Mouse (Mus musculus) megakaryocyte-erythroid progenitor cell, adult 5-6 weeks (primary cell): Measurements from ENCODE around the gene Matk. TPM values are rescaled to one million over a fixed set of nuclear protein-coding genes. Genes with fewer than 3 reads are reported as not detected.

Source experiments
- ATAC-seq: replicated peaks from 2 replicates; pipeline ENCODE4 v1.8.0; 2016; ENCODE audit warnings: mild to moderate bottlenecking, inconsistent platforms; ENCODE audit not compliant: severe bottlenecking, poor library complexity, low FRiP score, low TSS enrichment
- total RNA-seq, 2 experiments: library from RNA; stranded (forward) in 1 of 2; stranded (reverse) in 1 of 2; fragments of 200-1000, 215-1000 nt in 1 of 2; fragments of >200 nt in 1 of 2; fragmentation: Nextera tagmentation in 1 of 2; gene quantifications; 2 replicates each; pipeline ENCODE4 v1.2.3; 2014 to 2017

Gene Matk
- total RNA-seq, 2 experiments from 2014 or later: 5.5 to 9.8 TPM

DNA sequence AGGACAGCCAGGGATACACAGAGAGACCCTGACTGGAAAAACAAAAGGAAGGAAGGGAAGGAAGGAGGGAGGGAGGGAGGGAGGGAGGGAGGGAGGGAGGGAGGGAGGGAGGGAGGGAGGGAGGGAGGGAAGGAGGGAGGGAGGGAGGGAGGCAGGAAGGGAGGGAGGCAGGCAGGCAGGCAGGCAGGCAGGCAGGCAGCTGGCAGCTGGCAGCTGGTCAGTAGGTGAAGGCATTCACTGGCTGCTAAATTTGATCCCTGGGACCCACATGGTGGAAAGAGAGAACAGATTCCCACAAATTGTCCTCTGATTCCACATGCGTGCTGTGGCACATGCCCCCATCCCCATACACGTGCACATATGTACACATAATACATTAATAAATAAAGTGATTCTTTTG is 14.1 kb upstream of the Matk start:
- no peak for ATAC-seq

- no peak for ATAC-seq
Observed at GRCm38 (mm10) chr10:81240876-81241275, 11.9 kb upstream of the Matk start.

DNA sequence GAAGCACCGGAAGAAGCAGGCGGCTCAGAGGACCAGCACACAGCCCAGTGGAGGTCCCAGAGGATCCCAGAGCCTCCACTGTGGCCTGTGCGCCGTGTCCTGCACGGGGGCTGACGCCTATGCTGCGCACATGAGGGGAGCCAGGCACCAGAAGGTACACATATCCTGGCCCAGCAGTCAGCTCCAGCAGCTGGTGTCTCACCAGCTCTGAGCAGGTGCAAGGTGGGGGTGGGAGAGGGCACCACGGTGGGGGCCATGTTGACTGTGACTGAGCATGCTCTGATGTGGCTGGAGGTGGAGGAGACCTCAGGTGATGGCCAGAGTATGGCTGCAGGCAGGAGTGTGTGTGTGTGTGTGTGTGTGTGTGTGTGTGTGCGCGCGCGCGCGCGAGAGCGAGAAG is 10.7 kb upstream of the Matk start:
- no peak for ATAC-seq

- no peak for ATAC-seq
Observed at GRCm38 (mm10) chr10:81244146-81244545, 8.6 kb upstream of the Matk start.

- peak; percentile 78 for ATAC-seq
Observed at GRCm38 (mm10) chr10:81244595-81244994, 8.1 kb upstream of the Matk start.

GRCm38 (mm10) chr10:81245166-81245565 is 7.6 kb upstream of the Matk start:
- no peak for ATAC-seq

DNA sequence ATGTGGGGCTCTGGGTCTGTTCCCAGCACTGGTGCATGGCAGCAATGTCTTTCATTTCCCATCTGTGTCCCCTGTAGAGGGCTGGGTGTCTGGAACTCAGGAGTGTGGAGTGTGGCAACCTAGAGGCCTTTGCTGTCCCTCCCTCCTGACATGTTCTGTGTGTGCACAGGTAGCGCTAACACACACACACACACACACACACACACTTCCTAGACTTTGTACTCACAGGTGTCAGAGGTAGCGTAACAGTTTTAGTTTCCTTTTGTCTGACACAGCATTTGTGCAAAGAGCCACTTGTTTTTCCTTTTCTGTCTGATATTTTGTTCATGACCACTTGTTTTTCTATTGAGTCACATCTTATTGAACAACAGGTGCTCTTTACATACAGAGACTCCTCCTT is 4.9 kb upstream of the Matk start:
- ATAC-seq: no peak

DNA sequence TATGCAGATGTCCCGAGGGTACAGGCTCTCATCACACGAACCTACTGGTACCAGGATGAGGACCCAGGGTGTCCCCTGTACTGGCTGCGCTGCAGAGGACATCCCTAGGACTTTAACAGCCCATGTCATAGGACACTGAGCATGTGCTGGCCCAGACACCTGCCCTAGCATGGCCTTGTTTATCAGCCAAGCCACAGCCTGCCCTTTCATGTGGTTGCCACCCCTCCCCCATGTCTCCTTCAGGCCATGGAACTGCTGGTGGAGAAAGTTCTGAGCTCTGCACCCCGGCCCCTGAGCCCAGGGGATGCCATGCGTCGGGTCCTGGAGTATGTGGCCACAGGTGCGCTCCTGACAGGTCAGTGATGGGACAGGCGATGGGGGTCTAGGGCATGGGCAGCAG is 3.3 kb upstream of the Matk start:
- ATAC-seq: no peak

- no peak for ATAC-seq
Observed at GRCm38 (mm10) chr10:81254886-81255285, 2.2 kb downstream of the Matk start.

- ATAC-seq: no peak
Observed at GRCm38 (mm10) chr10:81257158-81258039, 4.7 kb downstream of the Matk start.

GRCm38 (mm10) chr10:81259225-81259884 is 6.6 kb downstream of the Matk start:
- ATAC-seq: no peak

GRCm38 (mm10) chr10:81261025-81261424 is 8.3 kb downstream of the Matk start:
- no peak for ATAC-seq

DNA sequence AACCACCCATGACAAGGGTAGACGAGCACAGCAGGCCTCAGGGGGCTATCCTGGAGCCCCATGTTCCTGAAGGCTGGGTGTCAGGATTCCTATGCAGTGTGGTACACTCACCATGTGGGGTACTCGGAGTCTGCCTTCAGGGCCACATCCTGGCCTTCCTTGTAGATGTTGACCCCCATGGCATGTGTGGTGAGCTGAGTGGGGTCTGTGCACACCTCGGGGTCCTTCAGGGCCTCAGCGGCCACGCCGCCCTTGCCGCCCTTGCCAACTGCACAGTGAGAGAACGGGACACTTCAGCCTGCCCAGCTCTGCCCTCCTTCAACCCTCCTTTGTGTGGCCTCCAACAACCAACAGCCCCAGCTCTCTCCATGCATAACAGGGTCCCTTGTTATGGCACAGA is 12.8 kb downstream of the Matk start:
- no peak for ATAC-seq

- ATAC-seq: peak; percentile 76
Observed at GRCm38 (mm10) chr10:81266211-81267105, 13.7 kb downstream of the Matk start, which contains the start of the genes Mrpl54 and Apba3. Gene Mrpl54, minus strand, starts transcription at chr10:81266934. Gene Apba3, plus strand, starts transcription at chr10:81266960.

GRCm38 (mm10) chr10:81268056-81268455 is 15.3 kb downstream of the Matk start:
- ATAC-seq: peak; percentile 51; the same call in 1 of the 2 replicates

DNA sequence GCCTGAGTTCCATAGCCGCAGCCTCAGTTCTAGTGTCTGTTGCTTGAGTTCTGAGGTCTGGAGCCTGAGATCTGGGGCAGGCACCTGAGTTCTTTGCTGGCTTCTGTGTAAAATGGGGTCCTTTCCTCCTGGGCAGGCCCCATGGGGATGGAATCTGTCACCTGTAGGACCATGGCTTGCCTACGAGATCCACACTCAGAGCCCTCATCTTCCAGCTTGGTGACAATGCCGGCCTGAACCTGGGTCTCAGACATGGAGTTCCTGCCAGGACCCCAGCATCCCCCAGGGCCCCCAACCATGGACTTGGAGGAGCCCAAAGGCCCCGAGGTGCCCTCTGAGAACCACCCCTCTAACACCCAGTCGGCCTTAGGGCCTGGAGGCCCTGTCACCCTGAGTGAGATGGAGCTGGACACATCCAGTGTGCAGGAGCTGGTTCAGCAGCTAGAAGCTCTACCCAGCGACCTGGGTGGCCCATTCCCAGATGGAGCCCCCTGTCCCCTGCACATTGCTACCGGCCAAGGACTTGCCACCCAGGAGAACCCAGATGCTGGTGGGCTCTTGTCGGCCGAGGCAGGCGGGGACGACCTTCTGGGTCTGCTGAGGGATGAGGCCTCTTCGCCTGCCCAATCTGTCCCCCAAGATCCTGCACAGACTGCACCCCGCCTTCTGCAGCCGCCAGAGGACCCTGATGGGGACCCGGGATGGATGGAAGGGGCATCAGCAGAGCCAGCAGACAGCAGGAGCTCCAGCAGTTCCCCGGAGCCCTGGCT is 16.1 kb downstream of the Matk start:
- no peak for ATAC-seq

DNA sequence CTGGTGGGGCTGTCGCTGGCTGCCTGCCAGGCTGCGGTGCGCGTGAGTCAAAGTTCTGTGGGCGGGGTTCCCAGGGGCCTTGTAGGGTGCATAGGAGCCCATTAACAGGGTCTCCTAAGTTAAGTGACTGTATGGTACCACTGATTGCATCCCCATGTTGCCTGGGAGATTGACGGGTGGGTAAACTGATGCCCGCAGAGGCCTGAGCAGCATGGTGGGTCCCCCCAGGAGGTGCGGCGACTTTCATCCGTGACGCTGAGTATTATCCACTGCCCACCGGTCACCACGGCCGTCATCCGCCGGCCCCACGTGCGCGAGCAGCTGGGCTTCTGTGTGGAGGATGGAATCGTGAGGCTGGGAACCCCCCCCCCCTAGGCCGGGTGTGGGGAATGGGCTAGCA is 19.6 kb downstream of the Matk start:
- no peak for ATAC-seq

DNA sequence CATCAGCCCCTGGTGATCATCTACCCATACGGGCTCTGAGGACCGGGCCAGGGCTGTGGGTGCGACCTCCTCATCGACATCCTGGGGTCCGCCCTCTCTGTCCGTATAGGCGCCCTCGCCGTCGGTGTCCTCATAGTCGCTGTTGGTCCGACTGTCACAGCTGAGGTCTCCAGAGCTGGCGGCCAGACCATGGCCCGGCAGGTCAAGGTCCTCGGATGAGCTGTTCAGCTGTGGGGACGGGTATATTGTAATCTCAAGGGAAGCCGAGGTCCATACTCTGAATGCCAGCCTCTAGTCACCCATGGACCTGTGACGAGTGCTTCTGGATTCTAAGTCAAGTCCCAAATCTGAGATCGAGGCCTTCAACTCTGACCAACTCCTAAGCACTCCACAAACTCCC is 21.1 kb downstream of the Matk start:
- no peak for ATAC-seq

DNA sequence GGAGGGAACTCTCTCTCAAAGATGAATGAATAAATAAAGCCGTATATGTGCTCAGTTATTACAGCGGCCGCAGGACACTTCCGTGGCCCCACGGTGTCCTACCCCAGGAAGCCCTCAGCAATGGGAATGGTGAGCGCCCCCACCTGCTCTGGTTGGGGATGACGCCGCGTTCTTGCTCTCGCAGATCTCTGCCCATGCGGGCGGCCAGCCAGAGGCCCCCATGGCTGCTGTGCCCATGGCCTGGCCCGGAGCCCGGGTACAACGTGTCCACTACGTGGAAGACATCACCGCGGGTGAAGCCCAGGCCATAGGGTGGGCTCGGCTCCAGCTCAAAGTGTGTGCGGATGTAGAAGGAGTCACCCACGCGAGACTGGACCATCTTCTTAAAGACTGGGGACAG is 24.9 kb downstream of the Matk start:
- no peak for ATAC-seq
